Mouse (Mus musculus): ENCODE results near the gene Met. TPM values are rescaled to one million over a fixed set of nuclear protein-coding genes. Genes with fewer than 3 reads are reported as not detected.

The Met gene
- total RNA-seq, 2 experiments from 2014 or later: 0.56 TPM; not detected in 1

DNA sequence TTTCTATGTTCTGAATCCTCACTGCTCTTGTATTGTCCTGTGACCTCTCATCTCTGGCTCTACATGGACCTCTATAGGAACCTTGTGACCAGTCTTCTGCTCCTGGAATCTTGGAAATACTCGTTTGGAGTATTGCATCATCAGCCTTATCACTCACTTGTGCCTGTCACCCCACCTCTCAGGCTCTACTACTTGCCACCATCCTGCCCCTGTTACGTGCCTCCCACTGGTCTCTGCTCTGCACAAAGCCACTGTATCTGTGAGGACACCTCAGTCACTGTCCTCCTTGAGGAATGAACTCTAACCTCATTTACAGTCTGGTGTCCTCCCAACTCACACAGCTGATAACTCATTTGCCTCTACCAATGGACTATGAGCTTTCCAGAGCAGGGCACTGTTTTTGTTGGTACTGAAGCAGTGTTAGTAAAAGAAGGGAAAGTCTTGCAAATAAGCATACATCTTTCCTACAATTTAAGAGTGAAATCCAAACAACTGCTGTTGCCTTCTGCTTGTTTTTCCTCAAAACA is 24.8 kb downstream of the Met start:
- no peak for ATAC-seq (replicated peaks; ENCODE audit: low FRiP score, low TSS enrichment, poor library complexity, severe bottlenecking)

DNA sequence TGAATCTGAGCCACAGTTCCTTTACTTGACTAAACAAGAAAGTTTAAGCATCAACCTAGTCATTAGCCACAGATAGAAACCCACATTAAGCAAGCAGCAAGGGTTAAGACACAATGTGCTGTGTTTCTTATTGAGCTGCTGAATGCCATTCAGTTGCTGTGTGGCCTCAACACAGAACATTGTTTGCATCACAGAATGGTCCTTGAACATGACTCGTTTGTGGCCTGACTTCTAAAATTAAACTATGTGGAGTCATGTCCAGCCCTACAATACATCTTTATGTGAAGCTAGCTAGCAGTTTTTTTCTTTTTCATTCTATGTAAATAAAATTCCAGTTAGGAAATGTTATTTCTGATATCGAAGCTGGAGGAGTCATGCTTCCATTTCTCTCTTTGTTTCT is 27.2 kb downstream of the Met start:
- no peak for ATAC-seq (replicated peaks; ENCODE audit: low FRiP score, low TSS enrichment, poor library complexity, severe bottlenecking)

DNA sequence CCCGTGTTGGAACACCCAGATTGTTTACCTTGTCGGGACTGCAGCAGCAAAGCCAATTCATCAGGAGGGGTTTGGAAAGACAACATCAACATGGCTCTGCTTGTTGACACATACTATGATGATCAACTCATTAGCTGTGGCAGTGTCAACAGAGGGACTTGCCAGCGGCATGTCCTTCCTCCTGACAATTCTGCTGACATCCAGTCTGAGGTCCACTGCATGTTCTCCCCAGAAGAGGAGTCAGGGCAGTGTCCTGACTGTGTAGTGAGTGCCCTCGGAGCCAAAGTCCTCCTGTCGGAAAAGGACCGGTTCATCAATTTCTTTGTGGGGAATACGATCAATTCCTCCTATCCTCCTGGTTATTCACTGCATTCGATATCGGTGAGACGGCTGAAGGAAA is 27.9 kb downstream of the Met start:
- ATAC-seq (replicated peaks; ENCODE audit: low FRiP score, low TSS enrichment, poor library complexity, severe bottlenecking): no peak

DNA sequence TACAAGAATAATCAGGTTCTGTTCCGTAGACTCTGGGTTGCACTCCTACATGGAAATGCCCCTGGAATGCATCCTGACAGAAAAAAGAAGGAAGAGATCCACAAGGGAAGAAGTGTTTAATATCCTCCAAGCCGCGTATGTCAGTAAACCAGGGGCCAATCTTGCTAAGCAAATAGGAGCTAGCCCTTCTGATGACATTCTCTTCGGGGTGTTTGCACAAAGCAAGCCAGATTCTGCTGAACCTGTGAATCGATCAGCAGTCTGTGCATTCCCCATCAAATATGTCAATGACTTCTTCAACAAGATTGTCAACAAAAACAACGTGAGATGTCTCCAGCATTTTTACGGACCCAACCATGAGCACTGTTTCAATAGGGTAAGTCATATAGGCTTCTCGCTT is 28.5 kb downstream of the Met start:
- ATAC-seq (replicated peaks; ENCODE audit: low FRiP score, low TSS enrichment, poor library complexity, severe bottlenecking): no peak

DNA sequence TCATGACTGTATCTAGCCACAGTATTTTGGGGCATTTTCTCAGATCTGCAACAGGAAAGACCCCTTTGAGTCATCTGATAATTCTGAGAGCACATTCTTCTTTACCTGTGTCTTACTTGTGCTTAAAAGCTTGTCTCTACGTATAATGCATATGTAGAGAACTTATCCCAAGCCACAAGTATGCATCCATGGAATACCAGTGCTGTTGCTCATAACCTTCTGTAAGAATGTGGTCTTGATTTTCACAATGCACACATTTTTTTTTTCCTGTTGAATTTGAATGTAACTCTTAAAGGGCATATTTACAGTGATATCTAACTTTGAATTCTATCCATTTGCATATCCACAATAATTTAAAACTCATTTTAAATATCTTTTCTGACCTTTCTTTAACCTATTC is 31.8 kb downstream of the Met start:
- no peak for ATAC-seq (replicated peaks; ENCODE audit: low FRiP score, low TSS enrichment, poor library complexity, severe bottlenecking)

DNA sequence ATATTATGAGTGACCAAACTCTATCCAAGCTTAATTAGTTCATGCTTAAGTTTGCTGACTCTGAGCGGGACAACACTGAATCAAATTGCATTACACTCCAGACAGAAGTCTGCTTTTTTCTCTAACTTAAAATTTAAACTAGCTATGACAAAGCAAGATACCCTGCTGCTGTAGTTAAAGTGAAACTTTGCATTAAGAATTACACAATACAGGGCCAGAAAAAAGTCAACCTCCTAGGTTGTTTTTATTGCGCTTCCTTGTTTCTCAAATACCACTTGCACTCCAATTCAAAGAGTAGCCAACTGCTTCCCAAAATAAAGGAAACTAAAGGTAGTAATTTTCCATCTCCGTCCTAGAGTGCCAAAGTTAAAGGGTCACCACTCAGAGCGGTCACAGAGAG is 33.8 kb downstream of the Met start:
- ATAC-seq (replicated peaks; ENCODE audit: low FRiP score, low TSS enrichment, poor library complexity, severe bottlenecking): no peak

DNA sequence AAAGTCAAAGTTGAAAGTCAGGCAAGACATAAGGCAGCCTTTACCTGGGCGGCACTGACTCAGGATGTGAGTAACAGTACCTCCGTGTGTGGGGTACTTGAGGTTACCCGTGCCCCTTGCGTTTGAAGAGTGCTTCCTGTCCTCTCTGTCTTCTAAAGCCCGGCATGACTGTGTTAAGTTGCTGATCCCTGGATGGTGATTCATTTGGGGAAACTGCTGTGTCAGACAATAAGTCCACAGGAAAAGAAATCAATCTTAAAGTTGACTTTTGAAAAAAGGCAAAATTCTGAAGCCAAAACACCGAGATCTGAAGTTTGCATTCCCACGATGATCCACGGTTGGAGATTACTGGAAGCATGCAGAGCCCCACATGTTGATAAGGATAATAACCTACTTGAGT is 35.2 kb downstream of the Met start:
- ATAC-seq (replicated peaks; ENCODE audit: low FRiP score, low TSS enrichment, poor library complexity, severe bottlenecking): no peak

DNA sequence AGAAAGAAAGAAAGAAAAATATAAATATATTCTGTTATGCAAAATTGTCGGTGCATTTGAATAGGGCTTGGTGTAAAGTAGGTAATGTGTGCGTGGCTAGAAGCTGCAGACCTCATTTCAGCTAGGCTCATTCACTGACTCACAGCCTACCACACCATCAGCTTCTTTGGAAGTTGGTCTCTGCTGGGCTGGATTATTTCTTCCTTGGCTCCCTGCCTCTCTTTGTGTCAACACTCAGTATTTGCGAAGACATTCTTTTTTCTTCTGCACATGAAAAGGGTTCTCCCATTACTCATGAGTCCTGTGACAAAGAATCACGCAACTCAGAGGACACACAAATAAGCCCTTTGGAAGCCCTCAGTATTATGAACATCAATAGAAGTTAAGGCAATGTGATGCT is 37.8 kb downstream of the Met start:
- no peak for ATAC-seq (replicated peaks; ENCODE audit: low FRiP score, low TSS enrichment, poor library complexity, severe bottlenecking)

DNA sequence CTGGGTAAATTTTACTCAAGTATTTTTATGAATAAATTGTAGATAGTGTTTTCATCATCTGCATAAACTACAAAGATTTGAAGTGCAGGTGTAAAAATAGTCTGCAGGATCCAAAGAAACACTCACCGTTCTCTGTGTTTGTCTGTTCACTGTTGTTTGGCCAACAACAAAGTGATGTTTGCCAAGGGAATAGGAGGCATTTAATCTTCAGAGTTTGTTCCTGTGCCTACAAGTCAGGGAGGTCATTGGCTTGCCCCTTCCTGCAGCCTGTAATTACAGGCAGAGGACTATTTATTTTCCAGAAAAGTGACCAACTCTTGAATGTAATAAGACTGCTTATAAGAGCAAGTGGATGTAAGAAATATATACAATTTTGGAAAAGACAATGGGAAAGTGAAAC is 38.7 kb downstream of the Met start:
- no peak for ATAC-seq (replicated peaks; ENCODE audit: low FRiP score, low TSS enrichment, poor library complexity, severe bottlenecking)

DNA sequence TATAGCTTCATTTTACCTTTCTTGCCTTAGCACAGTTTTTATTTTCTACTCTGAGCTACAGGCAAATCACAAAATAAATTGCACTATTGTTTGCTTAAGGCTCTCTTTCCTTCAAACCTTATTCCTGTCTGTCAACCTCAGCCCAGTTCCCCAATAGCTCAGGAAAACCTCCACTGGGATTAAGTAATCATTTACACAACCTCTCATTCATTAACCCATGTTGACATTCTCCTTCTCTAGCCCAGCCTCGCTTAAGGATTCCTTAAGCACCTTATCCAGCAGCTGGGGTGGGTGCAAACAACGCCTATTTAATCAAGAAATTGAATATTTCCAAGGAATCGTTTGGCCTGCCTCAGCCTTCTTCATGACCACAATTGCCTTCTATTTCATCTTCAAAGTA is 40.1 kb downstream of the Met start:
- ATAC-seq (replicated peaks; ENCODE audit: low FRiP score, low TSS enrichment, poor library complexity, severe bottlenecking): no peak

DNA sequence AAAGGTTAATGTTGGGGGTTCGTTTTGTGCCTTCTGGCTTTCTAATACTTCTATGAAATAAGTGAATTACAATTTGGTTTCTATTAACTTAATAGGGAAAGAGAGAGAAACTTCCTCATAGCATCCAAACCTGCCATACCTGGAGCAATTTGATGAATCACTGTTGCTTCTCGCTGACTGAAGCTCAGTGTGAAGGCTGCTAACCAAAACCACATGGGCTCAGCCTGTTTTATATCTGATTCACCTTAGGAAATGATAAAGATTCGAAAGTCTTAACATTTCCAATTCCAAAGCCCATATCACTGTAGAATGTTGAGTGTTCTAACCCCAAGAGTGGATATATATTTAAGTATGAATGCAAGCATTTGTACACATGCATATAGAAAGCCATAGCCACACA is 41.9 kb downstream of the Met start:
- no peak for ATAC-seq (replicated peaks; ENCODE audit: low FRiP score, low TSS enrichment, poor library complexity, severe bottlenecking)

DNA sequence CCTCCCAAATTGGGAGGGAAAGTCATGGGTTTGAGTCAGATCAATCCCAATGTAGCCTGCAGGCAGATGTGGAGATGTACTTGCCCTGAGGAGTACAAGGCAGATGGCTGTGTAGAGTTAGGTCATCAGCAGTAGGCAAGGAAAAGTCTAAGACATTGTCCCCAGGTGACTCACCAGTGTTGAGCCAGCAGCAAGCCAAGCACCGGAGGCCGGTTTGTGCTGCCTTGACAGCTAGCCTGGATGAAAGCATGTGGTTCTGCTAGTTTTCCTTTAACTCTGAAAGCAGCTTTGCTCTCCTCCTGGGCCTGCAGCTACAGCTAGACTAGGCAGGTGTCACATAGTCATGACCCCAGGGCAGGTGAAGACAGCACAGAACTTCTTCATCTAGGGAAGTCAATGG is 43.2 kb downstream of the Met start:
- no peak for ATAC-seq (replicated peaks; ENCODE audit: low FRiP score, low TSS enrichment, poor library complexity, severe bottlenecking)

DNA sequence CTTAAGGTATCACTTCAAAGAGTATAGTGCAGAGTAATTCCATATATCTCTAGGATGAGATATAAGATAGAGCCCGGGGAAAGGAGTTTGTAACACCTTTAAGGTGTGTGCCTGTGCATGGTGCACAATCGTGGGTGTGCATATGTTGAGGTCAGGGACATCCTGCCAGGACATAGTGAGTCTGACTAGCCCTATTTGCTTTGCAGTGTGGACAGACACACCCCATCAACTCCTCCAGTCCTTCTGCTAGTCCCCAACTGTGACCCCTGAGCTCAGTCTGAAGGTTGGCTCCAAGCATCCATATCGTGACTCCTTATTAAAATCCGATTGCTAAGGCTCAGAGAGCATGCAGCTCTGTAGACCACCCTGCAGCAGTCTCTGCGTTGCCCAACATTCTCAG is 44.6 kb downstream of the Met start:
- ATAC-seq (replicated peaks; ENCODE audit: low FRiP score, low TSS enrichment, poor library complexity, severe bottlenecking): no peak

DNA sequence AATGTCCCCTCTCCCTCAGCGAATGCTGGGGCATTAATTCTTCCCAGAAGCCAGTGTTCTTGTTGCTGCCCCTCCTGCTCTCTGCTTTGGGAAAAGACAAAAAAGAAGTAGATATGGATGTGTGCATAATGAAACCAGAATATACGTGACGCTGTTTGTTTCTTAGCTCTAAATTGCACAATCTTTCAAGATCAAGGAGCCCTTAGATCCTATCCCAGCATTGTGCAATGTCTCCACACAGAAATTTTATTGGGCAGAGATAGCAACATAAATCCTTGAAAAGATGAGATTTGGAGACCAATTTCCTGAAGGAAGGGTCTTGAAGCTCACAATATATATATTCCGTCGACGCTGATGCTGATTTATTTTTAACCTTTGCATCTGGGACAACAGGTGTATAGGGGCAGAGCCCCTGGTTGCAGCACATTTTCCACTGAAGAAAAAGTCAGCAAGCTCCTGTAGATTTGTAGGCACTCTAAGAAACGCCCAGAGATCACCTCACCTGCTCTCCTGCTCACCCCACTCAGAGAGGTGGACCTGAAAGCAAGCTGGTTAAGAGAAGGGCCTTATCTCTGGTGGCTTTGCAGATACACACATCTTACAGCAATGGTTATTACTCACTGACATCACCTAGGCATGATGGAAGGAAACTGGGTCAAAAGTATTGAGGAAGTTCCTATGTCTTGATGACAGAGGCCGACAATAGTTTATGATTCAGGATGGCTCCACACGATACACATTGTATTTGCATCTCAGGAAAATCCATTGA is 45.2 kb downstream of the Met start:
- no peak for ATAC-seq (replicated peaks; ENCODE audit: low FRiP score, low TSS enrichment, poor library complexity, severe bottlenecking)

DNA sequence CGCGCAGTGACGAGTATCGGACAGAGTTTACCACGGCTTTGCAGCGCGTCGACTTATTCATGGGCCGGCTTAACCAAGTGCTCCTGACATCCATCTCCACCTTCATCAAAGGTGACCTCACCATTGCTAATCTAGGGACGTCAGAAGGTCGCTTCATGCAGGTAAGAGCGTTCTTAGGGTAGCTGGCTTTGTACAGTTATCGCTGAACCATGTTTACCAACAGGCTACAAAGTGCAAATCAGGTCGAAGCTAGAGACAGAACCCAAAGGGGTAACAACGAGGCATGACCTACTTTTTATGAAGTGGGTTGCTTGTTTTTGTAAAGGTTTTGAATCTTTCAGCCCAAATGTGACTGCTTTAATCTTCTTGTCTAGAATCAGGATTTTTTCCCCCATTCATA is 49.8 kb downstream of the Met start:
- no peak for ATAC-seq (replicated peaks; ENCODE audit: low FRiP score, low TSS enrichment, poor library complexity, severe bottlenecking)

DNA sequence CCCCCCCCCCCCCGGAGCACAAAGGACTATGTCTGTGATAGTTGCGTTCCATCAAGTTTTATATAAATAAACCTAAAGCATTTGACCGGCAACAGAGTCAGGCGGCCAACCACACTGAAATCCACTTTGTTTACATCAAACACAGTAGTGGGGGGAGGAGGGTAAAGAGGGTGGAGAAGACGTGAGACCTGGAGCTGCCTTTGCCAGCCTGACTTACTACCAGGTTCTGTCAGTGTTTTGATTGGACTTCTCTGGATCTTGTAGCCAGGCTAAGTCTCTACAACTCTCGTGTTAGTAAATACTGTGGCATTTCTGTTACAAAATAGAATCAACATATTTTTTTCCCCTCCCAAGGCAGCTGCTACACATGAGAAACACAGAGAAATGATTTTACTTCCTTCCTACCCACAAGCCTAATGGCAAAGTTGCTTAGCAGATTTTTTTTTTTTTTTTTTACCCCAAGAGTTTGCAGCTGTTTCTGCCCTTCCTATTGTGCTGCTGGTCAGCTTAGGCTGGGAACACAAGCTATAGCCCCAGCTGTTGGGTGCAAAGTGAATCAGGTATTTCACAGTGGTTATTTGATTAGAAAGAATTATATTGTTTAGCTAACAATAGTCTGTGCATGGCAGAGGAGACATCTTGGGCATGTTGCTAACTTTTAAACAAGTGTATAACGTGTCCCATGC is 52.3 kb downstream of the Met start:
- ATAC-seq (replicated peaks; ENCODE audit: low FRiP score, low TSS enrichment, poor library complexity, severe bottlenecking): no peak

DNA sequence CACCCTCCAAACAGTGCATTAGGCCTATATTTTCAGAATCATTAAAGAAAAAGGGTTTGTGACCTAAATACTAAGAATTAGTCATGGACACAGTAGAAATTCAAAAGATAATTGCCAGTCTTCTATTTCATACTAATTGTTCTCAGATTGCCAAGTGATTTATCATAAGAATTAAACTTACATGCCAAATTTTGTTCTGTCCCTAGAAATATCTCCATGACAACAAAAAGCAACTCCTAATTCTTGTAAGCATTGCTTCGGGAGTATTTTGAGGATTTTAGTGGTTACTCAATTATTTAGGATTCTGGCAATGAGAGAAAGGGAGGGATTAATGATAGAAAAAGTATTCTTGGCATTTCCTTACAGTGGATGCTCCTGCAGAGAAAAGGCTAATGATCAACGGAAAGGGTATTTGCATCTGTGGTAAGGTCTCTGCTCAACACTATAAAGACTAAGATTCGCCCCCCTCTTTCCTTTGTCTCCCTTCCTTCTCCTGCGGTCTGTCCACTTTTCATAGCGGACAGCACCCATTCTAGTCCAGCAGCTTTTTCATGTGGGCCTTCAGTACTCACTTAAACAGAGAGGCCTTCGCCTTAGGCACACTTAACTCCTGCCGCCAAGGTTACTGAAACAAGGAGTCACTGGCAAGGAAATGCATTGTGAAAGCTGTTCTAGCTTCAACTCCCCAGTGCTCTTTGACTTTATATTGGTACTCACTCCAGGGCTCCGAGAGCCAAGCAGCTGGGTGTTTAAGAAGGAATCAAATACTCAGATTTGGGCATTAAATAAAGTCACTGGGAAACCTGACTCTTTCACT is 58.5 kb downstream of the Met start:
- no peak for ATAC-seq (replicated peaks; ENCODE audit: low FRiP score, low TSS enrichment, poor library complexity, severe bottlenecking)

DNA sequence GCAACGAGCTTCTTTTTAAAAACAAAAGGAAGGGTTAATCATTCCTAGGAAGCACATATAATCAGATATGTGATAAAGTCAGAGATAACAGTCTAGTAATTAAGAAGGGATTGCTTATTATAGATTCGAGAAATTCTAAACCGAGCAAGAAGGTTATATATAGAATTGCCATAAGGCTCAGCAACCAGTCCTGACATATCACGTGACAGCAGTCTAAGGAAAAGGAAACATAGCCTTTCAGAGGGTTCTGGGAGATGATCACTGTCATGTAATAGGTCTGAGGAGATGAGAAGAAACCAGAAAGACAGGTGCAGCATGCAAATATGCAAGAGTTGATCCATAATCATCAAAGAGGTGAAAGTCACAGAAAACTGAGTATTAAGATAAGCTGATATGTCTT is 59.3 kb downstream of the Met start:
- no peak for ATAC-seq (replicated peaks; ENCODE audit: low FRiP score, low TSS enrichment, poor library complexity, severe bottlenecking)

DNA sequence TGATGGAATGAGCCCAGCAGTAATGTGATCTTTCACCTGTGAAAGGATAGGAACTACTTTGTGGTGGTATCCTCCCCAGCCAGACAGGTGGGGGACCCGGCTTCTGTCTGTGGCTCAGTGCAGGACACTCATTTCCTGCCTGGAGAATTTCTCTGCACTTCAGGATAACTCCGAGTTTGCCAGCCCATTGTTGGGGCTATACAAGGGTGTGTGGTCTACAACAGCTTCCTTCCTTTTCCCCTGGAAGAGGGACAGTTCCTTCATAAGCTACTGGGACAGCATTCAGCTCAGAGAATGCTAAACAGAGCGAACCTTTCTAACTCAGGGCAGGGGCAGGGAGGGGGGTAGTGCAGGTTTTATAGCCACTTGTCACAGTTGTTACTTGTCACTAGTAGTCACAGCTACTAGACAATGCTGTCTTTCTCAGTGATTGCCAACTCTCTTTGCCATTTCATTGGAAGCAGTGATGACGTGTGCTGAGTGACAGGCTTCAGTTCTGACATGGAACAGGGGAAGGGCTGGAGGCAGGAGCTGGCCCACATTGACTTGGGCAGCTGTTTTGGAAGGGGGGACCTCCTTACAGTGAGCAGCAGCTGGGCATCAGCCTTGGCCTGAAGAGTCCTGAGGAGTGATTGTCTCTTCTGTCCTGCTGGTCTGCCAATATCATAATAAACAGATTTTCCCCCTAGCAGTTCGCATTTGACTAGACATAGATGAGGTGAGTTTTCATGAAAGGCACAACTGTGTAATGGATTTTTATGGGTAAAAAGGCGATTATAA is 66.1 kb downstream of the Met start:
- no peak for ATAC-seq (replicated peaks; ENCODE audit: low FRiP score, low TSS enrichment, poor library complexity, severe bottlenecking)

DNA sequence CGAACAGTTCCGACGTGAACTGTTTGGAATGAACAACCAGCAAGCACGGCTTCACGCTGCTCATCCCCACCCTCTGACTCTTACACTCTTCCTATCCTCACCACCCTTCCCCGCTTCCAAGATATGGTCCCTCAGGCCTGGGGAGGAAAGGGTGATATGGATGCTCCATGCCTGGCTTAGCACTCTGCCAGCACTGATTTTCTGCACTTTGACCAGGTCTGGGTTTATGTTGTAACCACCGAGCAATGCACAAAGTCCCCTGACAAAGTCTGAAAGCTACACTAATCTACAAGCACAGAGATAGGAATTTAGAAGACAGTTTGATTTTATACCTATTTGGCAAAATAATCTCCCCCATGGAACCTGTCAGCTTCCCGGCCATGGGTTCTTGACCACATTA is 78.0 kb downstream of the Met start:
- no peak for ATAC-seq (replicated peaks; ENCODE audit: low FRiP score, low TSS enrichment, poor library complexity, severe bottlenecking)

All from megakaryocyte-erythroid progenitor cell, adult 5-6 weeks (primary cell).